13 mouse cellular contexts compared by ENCODE assay signal in genomic region chr10:126680275-126681184, GRCm38 (mm10).
A peak's percentile ranks its signal among the peaks of the same experiment; 100 is the strongest.
DNase-seq lines count a peak whose midpoint lies in the region; ATAC-seq lines count a peak whose summit lies in the region.
"Had no signal": no experiment of that assay in that cellular context is flagged by ENCODE, and none has a peak within 500 bp of the region (broad histone marks: within the 10 kb centered on the region; RNA-seq: fewer than 3 reads in every experiment).

No protein-coding gene starts in this region.

- H3K9ac ChIP-seq in forebrain, embryonic 12.5 days: no peak overlapping the region
- H3K9ac ChIP-seq in hindbrain, embryonic 15.5 days: no peak overlapping the region
- H3K9ac ChIP-seq: limb, embryonic 12.5 days had no signal

- H3K4me3 ChIP-seq in forebrain, embryonic 12.5 days (replicated peaks): no peak overlapping the region
- H3K4me3 ChIP-seq in hindbrain, embryonic 15.5 days: no peak overlapping the region
- H3K4me3 ChIP-seq: limb, embryonic 12.5 days had no signal

- H3K27ac ChIP-seq in forebrain, embryonic 12.5 days: no peak overlapping the region
- H3K27ac ChIP-seq in hindbrain, embryonic 15.5 days (replicated peaks): no peak overlapping the region
- H3K27ac ChIP-seq: limb, embryonic 12.5 days had no signal

- 5% methylated on average over 12 of the region's 12 CpGs for WGBS in forebrain, embryonic 12.5 days
- 7% methylated on average over 12 of the region's 12 CpGs for WGBS in hindbrain, embryonic 15.5 days

- ATAC-seq in forebrain, embryonic 12.5 days (ENCODE audit: low FRiP score): peak; percentile 92
- peak; percentile 51; the same call in 1 of the 2 replicates for ATAC-seq in hindbrain, embryonic 15.5 days (ENCODE audit: low FRiP score, low read depth)
- ATAC-seq in inflammation-experienced regulatory T-cells, adult 6 months: no peak

- H3K4me1 ChIP-seq in forebrain, embryonic 12.5 days: peaks cover 14% of the 10 kb centered on the region
- peaks cover 7% of the 10 kb centered on the region for H3K4me1 ChIP-seq in hindbrain, embryonic 15.5 days (replicated peaks)
- H3K4me1 ChIP-seq: limb, embryonic 12.5 days had no signal

- peak overlapping the region; percentile 39 for H3K4me2 ChIP-seq in forebrain, embryonic 12.5 days
- H3K4me2 ChIP-seq in hindbrain, embryonic 15.5 days: peak overlapping the region; percentile 21; the same call in 1 of the 2 replicates
- H3K4me2 ChIP-seq: heart, embryonic 11.5 days; limb, embryonic 12.5 days had no signal

- H3K9me3 ChIP-seq in forebrain, embryonic 12.5 days: peaks cover 4% of the 10 kb centered on the region
- H3K9me3 ChIP-seq in hindbrain, embryonic 15.5 days: no peaks in the 10 kb centered on the region
- H3K9me3 ChIP-seq: limb, embryonic 12.5 days had no signal

- peak; percentile 28 for DNase-seq in ZHBTc4 (ENCODE audit: low read depth, low spot score)
- peak; percentile 28 for DNase-seq in neural tube, embryonic 10.5 days (ENCODE audit: extremely low spot score, low spot score)
- DNase-seq in left cerebral cortex, postnatal 4 days: no peak
- no peak for DNase-seq in thymus, postnatal 25 days
- DNase-seq in B cell, adult 2 months: no peak
- DNase-seq: cerebellum, postnatal 10 days; heart, postnatal 4 days; lung, adult 2 months had no signal

- H3K27me3 ChIP-seq in forebrain, embryonic 12.5 days: no peaks in the 10 kb centered on the region
- H3K27me3 ChIP-seq in hindbrain, embryonic 15.5 days: no peaks in the 10 kb centered on the region

- H3K36me3 ChIP-seq in forebrain, embryonic 12.5 days (replicated peaks): no peaks in the 10 kb centered on the region
- H3K36me3 ChIP-seq in hindbrain, embryonic 15.5 days: no peaks in the 10 kb centered on the region
- H3K36me3 ChIP-seq: limb, embryonic 12.5 days had no signal

- intact Hi-C loops in left cerebral cortex, postnatal 4 days (cut with DNase I): no loop called here

Comparison
In these comparisons a context has a peak if more than half of its experiments do, and no peak if none do; other contexts are left out.
1. DNase-seq: peak in ZHBTc4 (single experiment) and neural tube, embryonic 10.5 days (single experiment); none in left cerebral cortex, postnatal 4 days (single experiment), thymus, postnatal 25 days (single experiment) and B cell, adult 2 months (0 of 2).